ENCODE assay signal across 10 mouse cellular contexts in genomic region chr7:102919632-102920031, GRCm38 (mm10). TPM values are rescaled to one million over a fixed set of nuclear protein-coding genes. Genes with fewer than 3 reads are reported as not detected.
DNase-seq lines count a peak whose midpoint lies in the region; ATAC-seq and TF ChIP-seq lines count a peak whose summit lies in the region.
"Had no signal": no experiment of that assay in that cellular context is flagged by ENCODE, and none has a peak within 500 bp of the region (broad histone marks: within the 10 kb centered on the region; RNA-seq: fewer than 3 reads in every experiment).

No protein-coding gene starts in this region.

- H3K4me1 ChIP-seq in midbrain, embryonic 11.5 days (ENCODE audit: control insufficient read depth, insufficient read depth, low read length): no peaks in the 10 kb centered on the region
- H3K4me1 ChIP-seq in midbrain, embryonic 10.5 days: no peaks in the 10 kb centered on the region
- H3K4me1 ChIP-seq in limb, embryonic 14.5 days (ENCODE audit: control insufficient read depth, insufficient read depth, low read length): no peaks in the 10 kb centered on the region

- WGBS in midbrain, embryonic 11.5 days: 6% methylated on average over 1 of the region's 1 CpGs
- WGBS in midbrain, embryonic 10.5 days: 28% methylated on average over 1 of the region's 1 CpGs
- 10% methylated on average over 1 of the region's 1 CpGs for WGBS in limb, embryonic 14.5 days

- no peaks in the 10 kb centered on the region for H3K27me3 ChIP-seq in midbrain, embryonic 11.5 days (ENCODE audit: control insufficient read depth, insufficient read depth, low read length)
- H3K27me3 ChIP-seq in midbrain, embryonic 10.5 days (ENCODE audit: low read depth, poor library complexity, severe bottlenecking): no peaks in the 10 kb centered on the region
- no peaks in the 10 kb centered on the region for H3K27me3 ChIP-seq in limb, embryonic 14.5 days (ENCODE audit: control insufficient read depth, insufficient read depth, low read length)

- H3K36me3 ChIP-seq in midbrain, embryonic 11.5 days (ENCODE audit: control insufficient read depth, insufficient read depth, low read length): no peaks in the 10 kb centered on the region
- H3K36me3 ChIP-seq in midbrain, embryonic 10.5 days: no peaks in the 10 kb centered on the region
- H3K36me3 ChIP-seq in limb, embryonic 14.5 days (ENCODE audit: control insufficient read depth, insufficient read depth, low read length): no peaks in the 10 kb centered on the region

- H3K9ac ChIP-seq in midbrain, embryonic 11.5 days (ENCODE audit: low read length): no peak overlapping the region
- H3K9ac ChIP-seq in limb, embryonic 14.5 days (ENCODE audit: low read depth, low read length, severe bottlenecking): no peak overlapping the region

- no peak overlapping the region for H3K27ac ChIP-seq in midbrain, embryonic 11.5 days (ENCODE audit: low read depth, low read length)
- no peak overlapping the region for H3K27ac ChIP-seq in midbrain, embryonic 10.5 days (replicated peaks)
- no peak overlapping the region for H3K27ac ChIP-seq in limb, embryonic 14.5 days (replicated peaks; ENCODE audit: low read depth, low read length)

- peak; percentile 84 for ATAC-seq in midbrain, embryonic 11.5 days (ENCODE audit: low FRiP score)
- peak; percentile 30; the same call in 1 of the 2 replicates for ATAC-seq in limb, embryonic 14.5 days (ENCODE audit: low FRiP score, low read depth)

- no peak overlapping the region for H3K4me3 ChIP-seq in midbrain, embryonic 11.5 days (ENCODE audit: low read depth, low read length)
- no peak overlapping the region for H3K4me3 ChIP-seq in midbrain, embryonic 10.5 days
- H3K4me3 ChIP-seq in limb, embryonic 14.5 days (replicated peaks; ENCODE audit: low read length): no peak overlapping the region

- DNase-seq in adrenal gland, adult 2 months: peak; percentile 9
- DNase-seq in adrenal gland, postnatal 14 days: no peak
- peak; percentile 93 for DNase-seq in midbrain, embryonic 11.5 days (ENCODE audit: low spot score, missing footprints)
- no peak for DNase-seq in midbrain, embryonic 10.5 days (ENCODE audit: low spot score)
- DNase-seq in forelimb bud, embryonic 11.5 days (ENCODE audit: low read depth, low spot score): peak; percentile 59
- DNase-seq in limb, embryonic 14.5 days (ENCODE audit: low spot score): peak; percentile 80
- DNase-seq in skeletal muscle tissue, adult 2 months (ENCODE audit: low read depth, low spot score): peak; percentile 7
- DNase-seq in spleen, postnatal 10 days (ENCODE audit: low spot score in 2 of 2): no peak

- H3K9me3 ChIP-seq in midbrain, embryonic 11.5 days (ENCODE audit: control insufficient read depth, low read length): no peaks in the 10 kb centered on the region
- no peaks in the 10 kb centered on the region for H3K9me3 ChIP-seq in midbrain, embryonic 10.5 days (replicated peaks)
- H3K9me3 ChIP-seq in limb, embryonic 14.5 days (ENCODE audit: control insufficient read depth, low read length): no peaks in the 10 kb centered on the region

- H3K4me2 ChIP-seq in midbrain, embryonic 11.5 days: no peak overlapping the region
- H3K4me2 ChIP-seq in limb, embryonic 14.5 days (replicated peaks; ENCODE audit: low read depth, low read length, severe bottlenecking): no peak overlapping the region

- no peak for TF ChIP-seq POLR2A in limb, embryonic 14.5 days (IDR thresholded peaks at IDR 0.05; ENCODE audit: borderline replicate concordance, extremely low read depth, insufficient read depth, insufficient read length)

RNA-seq across cellular contexts. Expression of gene Olfr571, which starts 2.3 kb away (rescaled TPM):
- total RNA-seq in adrenal gland, adult 2 months (2021): not detected
- not detected in 2 replicates for polyA plus RNA-seq in adrenal gland, adult 2 months (2012; rRNA removed)
- total RNA-seq in adrenal gland, postnatal 14 days (2021): not detected in 2 replicates
- 0.11 TPM in 1 of 2 replicates, not detected in the other for polyA plus RNA-seq in midbrain, embryonic 11.5 days (2014; fragmentation: Nextera tagmentation; extraction: Ambion mirVana)
- polyA plus RNA-seq in midbrain, embryonic 10.5 days (2016; fragmentation: Nextera tagmentation; extraction: Ambion mirVana): not detected in 2 replicates
- polyA plus RNA-seq in limb, embryonic 14.5 days (2012; rRNA removed): not detected in 2 replicates
- not detected in 2 replicates for polyA plus RNA-seq in limb, embryonic 14.5 days (2014; fragmentation: Nextera tagmentation; extraction: Ambion mirVana)
- polyA plus RNA-seq: C2C12; small intestine, adult 2 months had no signal

RNA-seq across cellular contexts. Expression of gene Olfr572, which starts 4.6 kb away (rescaled TPM):
- not detected for total RNA-seq in adrenal gland, adult 2 months (2021)
- polyA plus RNA-seq in adrenal gland, adult 2 months (2012; rRNA removed): not detected in 2 replicates
- total RNA-seq in adrenal gland, postnatal 14 days (2021): not detected in 2 replicates
- polyA plus RNA-seq in midbrain, embryonic 11.5 days (2014; fragmentation: Nextera tagmentation; extraction: Ambion mirVana): not detected in 2 replicates
- polyA plus RNA-seq in midbrain, embryonic 10.5 days (2016; fragmentation: Nextera tagmentation; extraction: Ambion mirVana): not detected in 2 replicates
- polyA plus RNA-seq in limb, embryonic 14.5 days (2012; rRNA removed): not detected in 2 replicates
- polyA plus RNA-seq in limb, embryonic 14.5 days (2014; fragmentation: Nextera tagmentation; extraction: Ambion mirVana): not detected in 2 replicates
- polyA plus RNA-seq: C2C12; small intestine, adult 2 months had no signal

RNA-seq across cellular contexts. Expression of gene Olfr573-ps1, which starts 22.7 kb away (rescaled TPM):
- not detected for total RNA-seq in adrenal gland, adult 2 months (2021)
- polyA plus RNA-seq in adrenal gland, adult 2 months (2012; rRNA removed): not detected in 2 replicates
- total RNA-seq in adrenal gland, postnatal 14 days (2021): not detected in 2 replicates
- polyA plus RNA-seq in midbrain, embryonic 11.5 days (2014; fragmentation: Nextera tagmentation; extraction: Ambion mirVana): not detected in 2 replicates
- not detected in 2 replicates for polyA plus RNA-seq in midbrain, embryonic 10.5 days (2016; fragmentation: Nextera tagmentation; extraction: Ambion mirVana)
- not detected in 2 replicates for polyA plus RNA-seq in limb, embryonic 14.5 days (2012; rRNA removed)
- polyA plus RNA-seq in limb, embryonic 14.5 days (2014; fragmentation: Nextera tagmentation; extraction: Ambion mirVana): not detected in 2 replicates
- polyA plus RNA-seq: C2C12; small intestine, adult 2 months had no signal

RNA-seq across cellular contexts. Expression of gene Olfr570, which starts 25.3 kb away (rescaled TPM):
- total RNA-seq in adrenal gland, adult 2 months (2021): not detected
- not detected in 2 replicates for polyA plus RNA-seq in adrenal gland, adult 2 months (2012; rRNA removed)
- not detected in 2 replicates for total RNA-seq in adrenal gland, postnatal 14 days (2021)
- polyA plus RNA-seq in midbrain, embryonic 11.5 days (2014; fragmentation: Nextera tagmentation; extraction: Ambion mirVana): not detected in 2 replicates
- polyA plus RNA-seq in midbrain, embryonic 10.5 days (2016; fragmentation: Nextera tagmentation; extraction: Ambion mirVana): not detected in 2 replicates
- polyA plus RNA-seq in limb, embryonic 14.5 days (2012; rRNA removed): not detected in 2 replicates
- not detected in 2 replicates for polyA plus RNA-seq in limb, embryonic 14.5 days (2014; fragmentation: Nextera tagmentation; extraction: Ambion mirVana)
- polyA plus RNA-seq: C2C12; small intestine, adult 2 months had no signal

RNA-seq across cellular contexts. Expression of gene Olfr574, which starts 28.6 kb away (rescaled TPM):
- total RNA-seq in adrenal gland, adult 2 months (2021): not detected
- polyA plus RNA-seq in adrenal gland, adult 2 months (2012; rRNA removed): not detected in 2 replicates
- not detected in 2 replicates for total RNA-seq in adrenal gland, postnatal 14 days (2021)
- polyA plus RNA-seq in midbrain, embryonic 11.5 days (2014; fragmentation: Nextera tagmentation; extraction: Ambion mirVana): not detected in 2 replicates
- polyA plus RNA-seq in midbrain, embryonic 10.5 days (2016; fragmentation: Nextera tagmentation; extraction: Ambion mirVana): not detected in 2 replicates
- not detected in 2 replicates for polyA plus RNA-seq in limb, embryonic 14.5 days (2012; rRNA removed)
- polyA plus RNA-seq in limb, embryonic 14.5 days (2014; fragmentation: Nextera tagmentation; extraction: Ambion mirVana): not detected in 2 replicates
- polyA plus RNA-seq: C2C12; small intestine, adult 2 months had no signal

Comparison
In these comparisons a context has a peak if more than half of its experiments do, and no peak if none do; other contexts are left out.
1. DNase-seq: peak in adrenal gland, adult 2 months (single experiment), midbrain, embryonic 11.5 days (single experiment), forelimb bud, embryonic 11.5 days (single experiment), limb, embryonic 14.5 days (single experiment) and skeletal muscle tissue, adult 2 months (single experiment); none in adrenal gland, postnatal 14 days (single experiment), midbrain, embryonic 10.5 days (single experiment) and spleen, postnatal 10 days (0 of 2).